Mouse (Mus musculus): ENCODE data around the gene Ppp1r8.

GRCm38 (mm10) chr4:132818442-132818841, 24.5 kb downstream of the Ppp1r8 start:
- TF ChIP-seq GATA1 (IDR thresholded peaks at IDR 0.05; ENCODE audit: low read length) (no peak), TAL1 (IDR thresholded peaks at IDR 0.05; ENCODE audit: low read length) (no peak)

All from erythroblast, embryonic 14.5 days (primary cell).